Mouse (Mus musculus) bone marrow macrophage, adult 2 months (primary cell): ENCODE data around the gene Gse1.

Experiments used
- CTCF ChIP-seq: IDR thresholded peaks from 2 replicates; pipeline ENCODE4 v1.5.1; 2012; ENCODE audit warnings: low read depth, mild to moderate bottlenecking, low read length, moderate library complexity
- POLR2A ChIP-seq: IDR thresholded peaks from 2 replicates; pipeline ENCODE4 v1.6.1; 2012; ENCODE audit warnings: mild to moderate bottlenecking, low read depth, low read length, borderline replicate concordance

DNA sequence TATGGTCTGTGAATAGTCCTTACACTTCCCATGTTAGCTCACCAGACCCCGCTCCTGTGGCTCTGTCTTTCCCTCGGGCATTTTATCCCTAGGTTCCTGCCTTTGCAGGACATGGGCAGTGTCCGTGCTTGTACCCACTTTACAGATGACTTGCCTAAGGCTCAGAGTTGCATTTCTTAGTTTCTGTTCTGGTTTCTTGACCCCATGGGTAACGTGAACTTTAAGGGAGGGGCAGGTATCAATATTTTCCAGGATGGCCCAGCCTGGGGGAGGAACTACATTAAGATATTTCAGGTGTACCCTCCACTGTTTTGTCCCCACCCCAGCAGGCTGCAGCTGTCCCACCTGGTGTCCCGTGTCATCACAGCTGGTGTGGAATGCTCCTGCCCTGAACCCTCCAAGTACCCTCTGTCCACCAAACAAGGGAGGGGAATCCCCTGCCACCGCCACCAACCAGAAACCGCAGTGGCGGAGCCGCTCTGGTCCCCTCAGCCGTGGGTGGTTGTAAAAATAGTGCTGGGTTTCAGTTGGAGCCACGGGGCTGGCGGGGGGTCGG lies 36.2 kb downstream of the Gse1 start:
- TF ChIP-seq POLR2A (no peak), CTCF (no peak)
